Mouse (Mus musculus) urinary bladder, postnatal 25 days (tissue): ENCODE results near the gene Bcr.
A peak's percentile ranks its signal among the peaks of the same experiment; 100 is the strongest.

Source experiments
- DNase-seq: peaks from one replicate; pipeline ENCODE4 v3.0.0; 2022; ENCODE audit warnings: low spot score

Bcr gene

DNA sequence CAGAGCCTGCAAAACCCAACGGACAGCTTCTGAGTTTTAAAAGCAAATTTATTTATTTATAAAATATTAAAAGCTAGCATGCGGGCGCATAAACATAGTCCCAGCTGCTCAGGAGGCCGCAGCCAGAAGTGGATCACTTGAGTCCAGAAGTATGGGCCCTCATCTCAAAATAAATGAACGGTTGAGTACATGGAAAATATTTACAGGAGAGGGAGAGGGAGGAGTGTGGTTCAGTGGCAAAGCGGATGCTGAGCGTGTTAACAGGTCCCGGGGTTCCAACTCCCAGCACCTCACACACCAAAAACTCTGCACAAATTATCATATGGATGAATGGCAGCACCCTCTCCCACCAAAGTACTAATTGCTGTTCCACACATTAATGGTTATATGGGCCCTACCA, 2.1 kb upstream of the Bcr start:
- no peak for DNase-seq

DNA sequence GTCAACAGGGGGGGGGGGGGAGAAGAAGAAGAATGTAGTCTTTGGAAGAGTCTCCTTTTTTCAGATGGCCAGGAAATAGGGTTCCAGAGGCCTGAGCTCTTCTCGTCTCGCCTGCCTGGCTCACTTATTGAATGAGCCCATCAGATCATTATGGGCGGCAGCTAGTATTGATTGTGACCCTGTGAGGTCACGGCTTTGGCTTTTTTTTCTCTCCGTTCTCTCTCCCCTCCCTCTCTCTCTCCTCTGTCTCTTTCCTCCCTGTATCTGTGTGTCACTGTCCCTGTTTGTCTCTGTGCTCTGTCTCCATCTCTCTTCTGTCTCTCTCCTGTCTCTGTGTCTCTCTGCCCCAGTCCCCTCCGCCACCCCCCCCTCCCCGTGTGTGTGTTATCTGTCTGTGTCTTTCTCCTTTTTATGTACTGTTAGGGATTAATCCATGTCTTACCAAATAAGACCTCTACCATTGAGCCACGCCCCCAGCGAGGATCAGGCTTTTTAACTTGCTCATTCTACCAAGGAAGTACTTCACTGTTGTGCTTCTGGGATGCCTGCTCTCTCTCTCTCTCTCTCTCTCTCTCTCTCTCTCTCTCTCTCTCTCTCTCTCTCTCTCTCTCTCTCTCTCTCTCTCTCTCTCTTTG, 1.5 kb upstream of the Bcr start:
- no peak for DNase-seq

- peak; percentile 57 for DNase-seq
These were observed 996 bp upstream of the Bcr start for GRCm38 (mm10) chr10:75059396-75059795.

DNA sequence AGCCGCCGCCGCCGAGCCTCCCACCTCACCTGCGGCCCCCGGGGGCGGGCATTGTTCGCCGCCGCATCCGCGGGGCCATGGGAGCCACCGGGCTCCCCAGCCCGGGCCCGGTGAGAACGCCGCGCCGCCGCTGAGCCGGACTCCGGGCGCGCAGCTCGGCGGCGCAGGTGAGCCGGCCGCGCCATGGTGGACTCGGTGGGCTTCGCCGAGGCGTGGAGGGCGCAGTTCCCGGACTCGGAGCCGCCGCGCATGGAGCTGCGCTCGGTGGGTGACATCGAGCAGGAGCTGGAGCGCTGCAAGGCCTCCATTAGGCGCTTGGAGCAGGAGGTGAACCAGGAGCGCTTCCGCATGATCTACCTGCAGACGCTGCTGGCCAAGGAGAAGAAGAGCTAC, 447 bp downstream of the Bcr start:
- DNase-seq, result peak; percentile 23

- DNase-seq, result peak; percentile 15
These were observed 1.2 kb downstream of the Bcr start for GRCm38 (mm10) chr10:75061341-75062188.

GRCm38 (mm10) chr10:75062189-75062561, 1.8 kb downstream of the Bcr start:
- DNase-seq, result peak; percentile 15

- no peak for DNase-seq
These were observed 2.2 kb downstream of the Bcr start for GRCm38 (mm10) chr10:75062621-75063020.

DNA sequence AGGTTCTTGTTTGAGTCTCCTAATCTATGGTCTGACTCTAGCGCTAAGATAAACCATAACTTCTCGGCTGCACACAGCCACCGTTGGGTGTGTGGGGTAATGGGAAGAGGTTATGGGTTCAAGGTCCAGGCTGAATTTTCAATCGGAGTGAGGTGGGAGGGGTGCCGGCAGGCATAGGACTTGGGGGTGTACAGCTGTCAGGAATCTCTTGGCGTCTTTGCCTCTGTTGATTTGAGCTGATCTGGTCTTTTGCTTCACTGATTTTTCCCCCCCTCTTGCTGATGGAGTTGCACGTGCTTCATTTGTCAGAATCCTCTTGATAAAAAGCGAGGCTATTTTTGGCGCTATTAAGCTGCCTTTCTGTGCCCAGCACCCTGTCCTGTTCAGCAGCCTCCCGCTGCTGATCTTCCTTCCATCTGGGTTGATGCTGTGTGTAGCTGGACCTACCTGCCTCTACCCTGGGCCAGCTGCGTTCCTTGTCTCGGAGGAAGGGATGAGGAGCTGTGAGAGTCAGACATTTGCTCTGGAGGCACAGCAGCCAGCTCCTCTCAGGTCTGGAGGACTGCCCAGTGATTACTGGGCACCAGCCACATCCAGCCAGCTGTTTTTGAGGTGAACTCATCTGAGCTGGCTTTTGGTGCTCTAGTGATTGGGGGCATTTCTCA, 3.0 kb downstream of the Bcr start:
- no peak for DNase-seq

DNA sequence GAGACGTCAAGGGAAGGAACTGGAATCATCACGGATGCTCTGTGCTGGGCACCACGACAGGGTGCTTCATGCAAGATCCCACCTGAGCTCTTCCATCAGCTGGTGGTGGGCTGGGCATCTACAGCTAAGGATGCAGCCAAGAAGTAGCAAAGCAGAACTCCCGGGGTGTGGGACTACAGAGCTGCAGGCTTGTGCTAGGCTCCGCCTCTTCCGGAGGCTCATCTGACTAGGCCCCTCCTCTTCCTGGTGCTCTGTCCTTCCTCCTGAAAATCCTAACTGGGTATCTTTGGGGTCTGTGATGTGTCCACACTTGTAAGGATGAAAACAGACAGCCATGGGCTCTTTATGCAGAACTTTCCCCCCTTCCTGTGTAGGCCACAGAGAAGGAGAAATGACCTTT, 5.3 kb downstream of the Bcr start:
- DNase-seq, result no peak

DNA sequence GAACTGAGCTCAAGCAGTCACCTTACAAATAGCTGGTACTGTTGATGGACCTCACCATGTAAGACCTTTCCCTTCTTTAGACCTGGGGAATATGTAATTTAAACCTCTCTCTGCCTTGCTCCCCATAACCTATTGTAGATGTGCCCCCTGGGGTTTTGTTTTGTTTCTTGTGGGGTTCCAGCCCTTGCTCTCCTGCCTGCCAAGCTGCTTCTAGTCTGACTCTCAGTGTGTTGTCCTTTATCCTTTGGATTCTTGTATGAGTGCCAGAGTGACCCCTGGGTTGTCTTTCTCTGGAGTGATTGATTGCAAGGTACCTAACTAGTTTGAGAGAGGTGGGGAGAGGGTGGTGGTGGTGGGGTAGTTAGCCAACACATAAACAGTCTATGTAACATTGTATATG, 7.1 kb downstream of the Bcr start:
- no peak for DNase-seq

- DNase-seq, result no peak
These were observed 7.7 kb downstream of the Bcr start for GRCm38 (mm10) chr10:75068086-75068485.

GRCm38 (mm10) chr10:75068624-75069328, 8.4 kb downstream of the Bcr start:
- DNase-seq, result no peak

GRCm38 (mm10) chr10:75070281-75070976, 10.0 kb downstream of the Bcr start:
- no peak for DNase-seq

- DNase-seq, result no peak
These were observed 15.3 kb downstream of the Bcr start for GRCm38 (mm10) chr10:75075665-75076064.

GRCm38 (mm10) chr10:75078174-75079128, 18.1 kb downstream of the Bcr start:
- DNase-seq, result no peak

DNA sequence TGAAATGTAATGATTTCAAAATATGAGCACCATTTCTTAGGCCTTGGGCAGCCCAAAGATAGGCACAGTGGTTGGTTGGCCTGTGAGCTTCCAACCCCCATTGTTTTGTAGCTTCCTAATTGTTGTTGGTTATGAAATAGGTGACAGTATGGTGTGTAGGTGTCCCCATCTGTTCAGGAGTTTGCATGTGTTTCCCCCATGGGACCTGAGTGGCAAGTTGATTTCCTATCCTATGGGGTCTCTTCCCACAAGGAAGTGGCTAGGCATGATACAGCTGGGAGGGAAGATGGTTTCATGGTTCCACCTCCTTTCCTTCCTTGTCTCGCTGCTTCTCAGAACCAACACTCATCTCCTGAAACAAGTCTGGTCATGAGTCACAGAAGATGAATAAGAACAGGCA, 24.9 kb downstream of the Bcr start:
- DNase-seq, result no peak

DNA sequence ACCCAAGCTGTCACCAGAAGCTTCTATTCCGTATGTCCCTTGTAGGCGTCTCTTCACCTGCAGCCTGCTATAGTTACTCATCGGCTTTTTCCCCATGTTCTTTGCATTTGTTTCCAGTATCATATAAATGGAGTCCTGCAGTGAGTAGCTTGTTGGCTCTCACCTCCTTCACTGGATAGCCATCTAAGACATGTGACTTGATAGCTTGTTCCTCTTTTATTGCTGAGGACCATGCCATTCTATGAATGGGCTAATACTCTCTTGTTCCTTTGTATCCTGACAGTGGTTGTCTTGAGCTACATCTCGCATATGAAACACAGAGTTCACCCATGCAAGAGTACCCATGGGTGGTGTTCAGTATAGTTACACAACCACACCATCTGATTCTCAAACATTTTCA, 28.1 kb downstream of the Bcr start:
- no peak for DNase-seq

GRCm38 (mm10) chr10:75091478-75092152, 31.2 kb downstream of the Bcr start:
- DNase-seq, result no peak

GRCm38 (mm10) chr10:75093252-75093987, 33.0 kb downstream of the Bcr start:
- DNase-seq, result no peak
